Mouse (Mus musculus) E14TG2a.4 (cell line): ENCODE measurements around the gene Ssbp2.

Experiments
- CTCF ChIP-seq: conservative IDR thresholded peaks from 2 replicates; pipeline ENCODE4 v1.5.1; 2014; ENCODE audit warnings: low read length
- NANOG ChIP-seq: IDR thresholded peaks from 2 replicates; pipeline ENCODE4 v1.6.1; 2014; ENCODE audit warnings: borderline replicate concordance, low read length, mixed read lengths
- POU5F1 ChIP-seq: IDR thresholded peaks from 2 replicates; pipeline ENCODE4 v1.6.1; 2014; ENCODE audit warnings: low read length, borderline replicate concordance

GRCm38 (mm10) chr13:91502642-91503373, 42.7 kb downstream of the Ssbp2 start:
- no peak for TF ChIP-seq CTCF
- TF ChIP-seq POU5F1, result no peak
- TF ChIP-seq NANOG, result no peak
